Mouse (Mus musculus) heart, embryonic 14.5 days (tissue): ENCODE measurements at regions not wholly inside any gene's neighbourhood (a gene's known extent, or its start where the extent isn't known, plus 50 kb on each side); places are given as distances from the start of the nearest gene placed in this dataset.

ENCODE experiments used
- ATAC-seq: fragments of 200-750 bp; cut with Nextera tagmentation; 2 replicates; pipeline ENCODE4 v1.8.0; 2017; ENCODE audit warnings: low read depth, moderate TSS enrichment; ENCODE audit not compliant: insufficient number of reproducible peaks, insufficient read depth, low FRiP score
- H3K27ac ChIP-seq, 2 experiments: fragments of 200-500 bp in 1 of 2; fragments of 300-500 bp in 1 of 2; sonication (generic) in 1 of 2; replicated peaks in 1 of 2; 2 replicates each; pipeline ENCODE4 v1.5.1; 2012 to 2014; ENCODE audit warnings: low read depth in 2 of 2, low read length in 2 of 2, control low read depth in 1 of 2, mild to moderate bottlenecking in 1 of 2, mixed read lengths in 1 of 2; ENCODE audit not compliant: control insufficient read depth in 1 of 2, insufficient read depth in 1 of 2
- H3K27me3 ChIP-seq: fragments of 300-500 bp; sonication (generic); 2 replicates; pipeline ENCODE4 v1.6.1; 2014; ENCODE audit warnings: mild to moderate bottlenecking, low read length, control low read depth; ENCODE audit not compliant: control insufficient read depth, insufficient read depth
- H3K36me3 ChIP-seq: fragments of 300-500 bp; sonication (generic); 2 replicates; pipeline ENCODE4 v1.6.1; 2014; ENCODE audit warnings: mild to moderate bottlenecking, control low read depth, low read length, mixed read lengths; ENCODE audit not compliant: control insufficient read depth, insufficient read depth
- H3K4me1 ChIP-seq, 2 experiments: fragments of 200-500 bp in 1 of 2; fragments of 300-500 bp in 1 of 2; sonication (generic) in 1 of 2; 2 replicates each; pipeline ENCODE4 v1.6.1; 2012 to 2014; ENCODE audit warnings: low read length in 2 of 2, control low read depth in 1 of 2, mixed read lengths in 1 of 2; ENCODE audit not compliant: control insufficient read depth in 2 of 2, insufficient read depth in 2 of 2
- H3K4me2 ChIP-seq: fragments of 300-500 bp; sonication (generic); 2 replicates; pipeline ENCODE4 v1.6.1; 2014; ENCODE audit warnings: mild to moderate bottlenecking, low read length
- H3K4me3 ChIP-seq, 2 experiments: fragments of 200-500 bp in 1 of 2; fragments of 300-500 bp in 1 of 2; sonication (generic) in 1 of 2; 2 replicates each; pipeline ENCODE4 v1.5.1; 2012 to 2014; ENCODE audit warnings: low read length in 2 of 2, mild to moderate bottlenecking in 2 of 2, control low read depth in 1 of 2, low read depth in 1 of 2, moderate library complexity in 1 of 2; ENCODE audit not compliant: control insufficient read depth in 1 of 2, insufficient read depth in 1 of 2
- H3K9ac ChIP-seq: fragments of 300-500 bp; sonication (generic); 2 replicates; pipeline ENCODE4 v1.6.1; 2014; ENCODE audit warnings: mild to moderate bottlenecking, low read length
- H3K9me3 ChIP-seq: fragments of 300-500 bp; sonication (generic); 2 replicates; pipeline ENCODE4 v1.6.1; 2016; ENCODE audit warnings: low read length, control low read depth; ENCODE audit not compliant: control insufficient read depth
- WGBS: fragments of 180-500 bp; shearing (Covaris S2); extraction: QIAGEN DNeasy Blood & Tissue Kit; methylation state at CpG from one replicate; pipeline ENCODE4 v1.1.7; 2014; 5-methylcytosine and 5-hydroxymethylcytosine counted together

GRCm38 (mm10) chr3:119958799-119959467 is 174.7 kb upstream of the Ptbp2 start:
- WGBS, result 24% methylated on average over 5 of the region's 5 CpGs
- Histone ChIP-seq H3K27me3 (no peaks in the 10 kb centered on the region), H3K36me3 (no peaks in the 10 kb centered on the region), H3K4me2 (no peak overlapping the region), H3K4me1 (peaks cover 3 to 6% of the 10 kb centered on the region in 2 experiments), H3K9ac (no peak overlapping the region), H3K4me3 (no peak overlapping the region), H3K27ac (peak overlapping the region in 1 of 2 experiments; percentile 28; a peak in 1 of 4 replicates), H3K9me3 (no peaks in the 10 kb centered on the region)
- no peak; the same call in 1 of the 2 replicates for ATAC-seq

GRCm38 (mm10) chr3:119957529-119957928 is 173.3 kb upstream of the Ptbp2 start:
- 79% methylated on average over 8 of the region's 8 CpGs for WGBS

GRCm38 (mm10) chr3:119955745-119956615 is 171.7 kb upstream of the Ptbp2 start:
- H3K9ac ChIP-seq, result no peak overlapping the region
- peaks cover 3 to 6% of the 10 kb centered on the region in 2 experiments for H3K4me1 ChIP-seq
- H3K4me3 ChIP-seq, result no peak overlapping the region
- no peak for ATAC-seq
- H3K4me2 ChIP-seq, result no peak overlapping the region
- H3K9me3 ChIP-seq, result no peaks in the 10 kb centered on the region
- H3K27ac ChIP-seq, result no peak overlapping the region
- H3K27me3 ChIP-seq, result no peaks in the 10 kb centered on the region
- no peaks in the 10 kb centered on the region for H3K36me3 ChIP-seq
- WGBS, result 71% methylated on average over 7 of the region's 7 CpGs

More at GRCm38 (mm10) chr3:119957529-119957928, 173.3 kb upstream of the Ptbp2 start:
- ATAC-seq, result no peak
- Histone ChIP-seq H3K4me3 (no peak overlapping the region), H3K36me3 (no peaks in the 10 kb centered on the region), H3K9me3 (no peaks in the 10 kb centered on the region), H3K4me2 (no peak overlapping the region), H3K27me3 (no peaks in the 10 kb centered on the region), H3K9ac (no peak overlapping the region), H3K27ac (no peak overlapping the region), H3K4me1 (peaks cover 3 to 6% of the 10 kb centered on the region in 2 experiments)

DNA sequence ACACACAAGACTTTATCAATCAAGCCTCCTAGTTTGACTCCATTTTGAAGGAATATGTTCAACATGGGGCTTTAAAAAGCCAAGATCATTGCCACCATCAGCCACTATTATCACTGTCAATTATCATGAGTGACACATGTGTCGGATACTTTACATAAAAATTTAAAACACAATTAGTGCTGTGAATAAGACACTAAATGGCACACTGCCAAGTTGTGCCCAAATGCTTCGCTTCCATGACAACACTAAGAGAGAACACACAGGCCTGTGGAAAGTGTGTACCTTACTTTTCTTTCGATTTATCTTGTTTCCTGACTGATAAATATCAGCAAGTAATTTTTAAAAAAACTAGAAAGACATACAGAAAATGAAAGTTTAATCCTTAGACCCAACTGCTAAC is 166.5 kb upstream of the Ptbp2 start:
- no peak for ATAC-seq
- H3K4me3 ChIP-seq, result no peak overlapping the region
- 78% methylated on average over 3 of the region's 3 CpGs for WGBS
- H3K36me3 ChIP-seq, result no peaks in the 10 kb centered on the region
- peaks cover 0 to 4% of the 10 kb centered on the region in 2 experiments; a peak in 1 of 4 replicates for H3K4me1 ChIP-seq
- no peak overlapping the region for H3K27ac ChIP-seq
- no peaks in the 10 kb centered on the region for H3K27me3 ChIP-seq
- H3K9me3 ChIP-seq, result no peaks in the 10 kb centered on the region
- H3K4me2 ChIP-seq, result no peak overlapping the region
- H3K9ac ChIP-seq, result no peak overlapping the region

- peak overlapping the region; percentile 44; the same call in 1 of the 2 replicates for H3K4me2 ChIP-seq
- no peak overlapping the region for H3K9ac ChIP-seq
- no peak for ATAC-seq
- 76% methylated on average over 2 of the region's 2 CpGs for WGBS
- H3K27me3 ChIP-seq, result no peaks in the 10 kb centered on the region
- H3K9me3 ChIP-seq, result no peaks in the 10 kb centered on the region
- H3K36me3 ChIP-seq, result no peaks in the 10 kb centered on the region
- no peak overlapping the region for H3K27ac ChIP-seq
- H3K4me1 ChIP-seq, result peaks cover 0 to 4% of the 10 kb centered on the region in 2 experiments; a peak in 1 of 4 replicates
- no peak overlapping the region for H3K4me3 ChIP-seq
Measured at GRCm38 (mm10) chr3:119950070-119950469, 165.8 kb upstream of the Ptbp2 start.

- H3K4me1 ChIP-seq, result peaks cover 0 to 4% of the 10 kb centered on the region in 2 experiments; a peak in 1 of 4 replicates
- H3K27ac ChIP-seq, result no peak overlapping the region
- H3K27me3 ChIP-seq, result no peaks in the 10 kb centered on the region
- peak overlapping the region; percentile 44 for H3K4me2 ChIP-seq
- WGBS, result 44% methylated on average over 7 of the region's 7 CpGs
- H3K9ac ChIP-seq, result no peak overlapping the region
- H3K36me3 ChIP-seq, result no peaks in the 10 kb centered on the region
- no peak for ATAC-seq
- peak overlapping the region in 1 of 2 experiments; percentile 8; a peak in 1 of 4 replicates for H3K4me3 ChIP-seq
- no peaks in the 10 kb centered on the region for H3K9me3 ChIP-seq
Measured at GRCm38 (mm10) chr3:119949620-119950019, 165.4 kb upstream of the Ptbp2 start.

DNA sequence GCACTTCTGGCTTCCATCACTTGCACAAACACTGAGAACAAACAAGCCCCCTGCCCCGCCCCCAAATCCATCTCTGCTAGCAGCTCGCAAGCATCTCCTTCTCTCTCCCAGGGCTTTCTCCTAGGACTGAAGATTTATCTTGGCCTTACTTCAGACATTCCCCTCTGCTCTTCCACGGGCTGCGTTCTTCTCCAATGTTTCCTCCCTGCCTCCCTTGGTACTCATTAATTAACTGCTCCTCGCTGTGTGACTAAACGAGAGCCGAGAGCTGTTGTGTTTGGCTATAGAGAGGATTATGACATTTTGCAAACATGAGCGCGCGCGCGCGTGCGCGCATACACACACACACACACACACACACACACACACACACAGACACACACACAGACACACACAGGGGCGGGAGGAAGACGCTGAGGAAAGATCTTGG is 164.8 kb upstream of the Ptbp2 start:
- no peak for ATAC-seq
- peak overlapping the region; percentile 44 for H3K4me2 ChIP-seq
- H3K9ac ChIP-seq, result no peak overlapping the region
- WGBS, result 43% methylated on average over 17 of the region's 17 CpGs
- no peaks in the 10 kb centered on the region for H3K27me3 ChIP-seq
- no peaks in the 10 kb centered on the region for H3K36me3 ChIP-seq
- no peaks in the 10 kb centered on the region for H3K9me3 ChIP-seq
- no peak overlapping the region for H3K27ac ChIP-seq
- H3K4me1 ChIP-seq, result peaks cover 0 to 4% of the 10 kb centered on the region in 2 experiments; a peak in 1 of 4 replicates
- H3K4me3 ChIP-seq, result peak overlapping the region; percentile 8 to 18; a peak in 3 of 4 replicates
